Mouse (Mus musculus) layer of hippocampus, adult 2 months (tissue): Measurements from ENCODE around the gene Mul1. TPM values are rescaled to one million over a fixed set of nuclear protein-coding genes. Genes with fewer than 3 reads are reported as not detected.

Experiments used
- DNase-seq, 2 experiments: peaks; one replicate each; pipeline ENCODE4 v3.0.0; 2022; ENCODE audit warnings: low spot score in 2 of 2
- H3K27ac ChIP-seq: fragments of 200-600 bp; 2 replicates; pipeline ENCODE4 v1.8.1; 2022
- H3K4me3 ChIP-seq: fragments of 200-600 bp; 2 replicates; pipeline ENCODE4 v1.8.1; 2022; ENCODE audit warnings: mild to moderate bottlenecking
- CTCF ChIP-seq: fragments of 200-600 bp; conservative IDR thresholded peaks from 2 replicates; pipeline ENCODE4 v1.8.1; 2022; ENCODE audit warnings: antibody characterized with exemption, mild to moderate bottlenecking, moderate library complexity
- long read RNA-seq, 2 experiments: library from polyadenylated mRNA; stranded (forward); transcript quantifications; one replicate each; pipeline ENCODE4 v2.0.0; 2021; ENCODE audit warnings: borderline mapping rate in 2 of 2
- total RNA-seq, 2 experiments: library from RNA; stranded (reverse); gene quantifications; 2 replicates each; pipeline ENCODE4 v1.2.3; 2021

Gene Mul1
- total RNA-seq, result 10 to 100 TPM; 54.4 to 57.9 TPM
- long read RNA-seq, experiment 1, transcript Mul1-201 (4 exons, 3,733 nt), result major isoform, 12 of 26 reads
- long read RNA-seq, experiment 1, partial matches to known transcripts, result 2 of 26 reads
- long read RNA-seq, experiment 1, other reads (novel, unspliced or antisense), result 12 of 26 reads
- long read RNA-seq, experiment 2, transcript Mul1-201 (4 exons, 3,733 nt), result major isoform, 15 of 28 reads
- long read RNA-seq, experiment 2, partial matches to known transcripts, result 0 of 28 reads
- long read RNA-seq, experiment 2, other reads (novel, unspliced or antisense), result 13 of 28 reads

DNA sequence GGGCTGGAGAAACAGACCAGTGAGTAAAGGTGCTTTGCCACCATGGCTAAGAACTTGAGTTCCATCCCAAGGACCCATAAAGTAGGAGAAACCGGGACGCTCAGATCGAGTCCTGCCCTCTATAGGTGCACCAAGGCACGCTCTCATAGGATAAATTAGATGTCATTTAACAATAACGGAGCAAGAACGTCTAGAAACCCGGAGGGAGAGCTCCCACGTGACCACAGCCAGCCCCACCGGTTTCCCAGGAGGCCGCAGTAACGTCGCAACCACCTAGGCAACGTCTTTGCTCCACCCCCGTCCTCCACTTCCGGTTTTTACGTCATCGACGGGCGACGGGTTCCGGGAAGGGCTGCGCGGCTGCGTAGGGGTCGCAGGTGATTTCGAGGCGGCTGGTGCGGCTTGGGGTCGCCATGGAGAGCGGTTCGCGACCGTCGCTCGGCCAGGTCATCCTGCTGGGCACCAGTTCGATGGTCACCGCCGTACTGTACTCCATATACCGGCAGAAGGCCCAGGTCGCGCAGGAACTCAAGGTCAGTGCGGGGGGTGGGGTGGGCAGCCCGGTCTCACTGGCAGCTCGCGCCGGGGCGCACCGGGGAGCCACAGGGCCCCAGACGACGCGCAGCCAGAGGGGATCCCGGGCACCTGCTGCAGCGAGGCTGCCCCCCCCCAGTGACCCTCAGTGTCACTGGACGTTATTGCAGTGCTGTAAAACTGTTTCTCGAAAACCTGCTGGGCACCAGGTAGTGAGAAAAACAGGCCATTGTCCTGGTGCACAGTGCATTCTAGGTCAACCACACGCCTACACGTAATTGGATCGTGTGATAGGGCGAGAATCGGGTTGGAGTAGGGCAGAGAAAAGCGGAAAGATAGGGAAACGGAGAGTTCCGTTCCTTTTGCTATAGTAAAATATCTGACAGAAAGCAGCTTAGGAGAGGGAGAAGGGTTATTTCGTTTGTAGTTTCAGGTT, at the start of gene Mul1:
TSS of gene Mul1 (plus strand) at position 325 of the 970 bp plus-strand sequence.
- Histone ChIP-seq H3K27ac (peak within 1 kb of the TSS; percentile 94), H3K4me3 (peak within 1 kb of the TSS; percentile 90)
- TF ChIP-seq CTCF, result peak; percentile 61
- peak; percentile 97 to 99 for DNase-seq

DNA sequence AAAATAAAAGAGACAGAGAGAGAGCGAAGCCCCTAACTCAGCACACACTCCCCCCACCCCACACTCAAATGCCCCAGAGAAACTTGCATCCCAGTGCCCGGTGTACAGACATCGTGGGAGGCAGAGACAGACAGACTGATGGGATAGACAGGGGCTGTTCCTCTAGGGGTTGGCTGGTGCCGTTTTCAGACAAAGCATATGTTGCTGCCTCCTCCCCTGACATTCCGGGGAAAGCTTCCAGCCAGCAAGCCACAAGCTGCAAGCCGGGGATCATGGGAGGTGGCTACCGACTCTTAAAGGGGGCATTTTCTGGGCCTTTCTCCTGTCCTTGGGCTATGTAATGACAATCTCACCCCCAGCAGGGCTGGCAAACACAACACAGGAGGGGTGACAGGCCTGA, 40.8 kb upstream of the Mul1 start:
- Histone ChIP-seq H3K27ac (peak overlapping the region; percentile 91; the same call in 1 of the 2 replicates), H3K4me3 (peak overlapping the region; percentile 78)
- no peak for TF ChIP-seq CTCF
- DNase-seq, result no peak

DNA sequence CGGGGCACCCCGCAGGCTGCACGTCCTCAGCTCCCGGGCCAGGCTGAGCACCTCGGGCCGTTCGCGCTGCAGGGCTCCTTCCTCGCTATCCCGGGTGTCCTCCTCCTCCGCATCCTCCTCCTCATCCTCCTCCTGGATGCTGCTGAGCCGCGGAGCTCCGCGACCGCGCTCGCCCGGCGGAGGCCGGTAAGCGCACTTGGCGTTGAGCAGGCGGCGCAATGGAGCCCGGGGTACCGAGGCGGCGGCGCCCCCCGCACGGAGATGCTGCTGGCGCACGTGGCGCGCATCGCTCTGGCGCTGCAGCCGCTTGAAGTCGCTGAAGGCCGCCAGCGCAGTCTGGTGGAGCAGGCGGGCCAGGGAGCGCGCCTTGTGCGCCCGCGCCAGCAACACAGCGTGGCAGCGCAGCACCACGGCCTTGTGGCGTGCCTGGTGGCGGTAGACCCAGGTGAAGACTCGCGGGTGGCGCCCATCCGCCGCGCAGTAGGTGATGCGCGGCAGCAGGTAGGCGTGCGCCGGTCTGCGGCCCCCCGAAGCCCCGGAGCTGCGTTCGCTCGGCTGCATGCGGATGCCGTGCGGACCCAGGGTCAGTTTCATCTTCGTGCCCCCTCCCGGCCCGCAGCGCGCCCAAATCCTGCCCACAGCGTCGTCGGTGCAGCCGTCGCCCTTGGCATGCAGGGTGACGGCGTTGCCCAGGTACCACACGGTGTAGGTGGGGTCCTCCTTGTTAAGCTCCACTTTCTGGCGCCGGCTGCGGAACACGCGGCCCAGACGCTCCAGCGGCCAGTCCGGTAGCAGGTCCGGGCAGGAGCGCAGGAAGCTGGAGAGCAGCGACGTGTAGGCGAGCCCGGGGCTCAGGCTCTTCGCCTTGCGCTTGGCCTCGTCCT, 39.1 kb upstream of the Mul1 start:
- DNase-seq, result peak; percentile 46 to 53
- Histone ChIP-seq H3K27ac (peak overlapping the region; percentile 91), H3K4me3 (peak overlapping the region; percentile 78)
- TF ChIP-seq CTCF, result no peak

DNA sequence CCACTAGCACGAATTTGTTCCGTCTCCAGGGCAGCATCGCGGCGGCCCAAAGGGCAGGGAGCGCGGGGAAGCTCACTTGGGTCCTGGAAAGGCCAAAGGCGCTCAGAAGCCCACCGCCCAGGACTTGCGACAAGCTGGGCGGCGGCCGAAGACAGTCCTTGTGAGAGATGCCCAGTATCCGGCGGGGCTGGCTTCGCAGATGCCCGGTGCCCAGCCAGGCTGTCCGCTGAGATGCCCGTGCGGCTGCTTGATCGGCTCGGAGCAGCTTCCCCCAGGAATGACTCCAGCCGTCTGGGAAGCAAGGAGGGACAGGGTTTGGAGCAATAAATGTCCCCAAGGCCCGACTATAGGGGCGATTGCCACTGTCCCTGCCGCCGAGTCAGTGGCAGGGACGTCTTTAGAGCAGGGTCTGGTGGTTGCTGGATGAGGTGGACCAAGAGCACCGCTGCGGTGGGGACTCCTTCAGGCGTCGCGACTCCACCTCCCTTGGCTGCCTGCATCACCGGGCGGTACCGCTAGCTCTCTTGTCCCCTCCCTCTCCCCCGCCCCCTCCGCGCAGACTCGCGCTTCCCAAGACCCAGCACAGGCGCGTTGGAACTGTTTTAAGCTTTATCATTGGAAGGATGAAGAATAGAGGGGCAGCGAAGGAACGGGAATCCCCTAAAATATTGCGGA, 38.4 kb upstream of the Mul1 start, which contains the start of gene Fam43b:
TSS of gene Fam43b (minus strand) at position 558 of the 675 bp plus-strand sequence.
- peak within 1 kb of the TSS; percentile 91 for H3K27ac ChIP-seq
- TF ChIP-seq CTCF, result peak; percentile 30; the same call in 1 of the 2 replicates
- H3K4me3 ChIP-seq, result peak within 1 kb of the TSS; percentile 78
- peak; percentile 82 to 86 for DNase-seq

DNA sequence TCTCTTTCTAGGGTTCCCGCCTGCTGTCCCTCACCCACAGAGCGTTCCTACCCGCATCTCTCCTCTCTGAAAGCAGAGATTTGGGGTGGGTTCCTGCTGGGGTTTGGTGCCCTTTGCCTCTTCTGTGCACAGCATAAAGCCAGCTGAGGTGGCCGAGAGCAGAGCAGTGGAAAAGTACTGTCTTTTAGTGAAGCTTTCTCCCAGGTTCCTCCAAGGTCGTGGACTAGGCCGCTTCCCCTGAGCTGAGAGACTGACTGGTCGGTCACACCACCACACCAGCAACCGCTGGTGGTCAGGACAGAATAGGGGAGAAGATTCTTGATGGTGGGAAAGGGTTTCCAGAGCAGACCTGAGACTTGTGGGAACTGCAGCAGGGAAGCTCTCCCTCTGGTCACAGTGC, 37.8 kb upstream of the Mul1 start:
- no peak for TF ChIP-seq CTCF
- Histone ChIP-seq H3K27ac (peak overlapping the region; percentile 91), H3K4me3 (peak overlapping the region; percentile 78)
- no peak for DNase-seq

DNA sequence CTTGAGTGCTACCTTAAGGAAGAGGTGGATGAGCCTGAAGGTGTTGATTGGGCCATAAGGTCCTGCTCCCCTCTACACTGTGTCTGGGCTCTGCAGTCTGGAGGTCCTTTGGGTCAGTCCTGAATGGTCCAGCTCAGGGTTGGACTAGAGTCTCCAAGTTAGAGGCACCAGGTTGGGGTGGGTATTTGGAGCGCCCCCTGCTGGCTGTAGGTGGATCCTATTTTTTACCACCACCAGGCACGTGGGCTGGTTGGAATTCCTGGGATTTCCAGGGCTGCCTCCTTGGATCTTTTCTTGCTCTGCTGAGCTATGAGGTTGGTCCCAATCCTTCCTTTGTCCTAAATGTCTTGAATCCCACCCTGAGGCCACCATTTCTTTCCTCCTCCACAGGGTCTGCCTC, 29.7 kb upstream of the Mul1 start:
- peak; percentile 88 for TF ChIP-seq CTCF
- no peak for DNase-seq
- Histone ChIP-seq H3K4me3 (no peak overlapping the region), H3K27ac (no peak overlapping the region)

DNA sequence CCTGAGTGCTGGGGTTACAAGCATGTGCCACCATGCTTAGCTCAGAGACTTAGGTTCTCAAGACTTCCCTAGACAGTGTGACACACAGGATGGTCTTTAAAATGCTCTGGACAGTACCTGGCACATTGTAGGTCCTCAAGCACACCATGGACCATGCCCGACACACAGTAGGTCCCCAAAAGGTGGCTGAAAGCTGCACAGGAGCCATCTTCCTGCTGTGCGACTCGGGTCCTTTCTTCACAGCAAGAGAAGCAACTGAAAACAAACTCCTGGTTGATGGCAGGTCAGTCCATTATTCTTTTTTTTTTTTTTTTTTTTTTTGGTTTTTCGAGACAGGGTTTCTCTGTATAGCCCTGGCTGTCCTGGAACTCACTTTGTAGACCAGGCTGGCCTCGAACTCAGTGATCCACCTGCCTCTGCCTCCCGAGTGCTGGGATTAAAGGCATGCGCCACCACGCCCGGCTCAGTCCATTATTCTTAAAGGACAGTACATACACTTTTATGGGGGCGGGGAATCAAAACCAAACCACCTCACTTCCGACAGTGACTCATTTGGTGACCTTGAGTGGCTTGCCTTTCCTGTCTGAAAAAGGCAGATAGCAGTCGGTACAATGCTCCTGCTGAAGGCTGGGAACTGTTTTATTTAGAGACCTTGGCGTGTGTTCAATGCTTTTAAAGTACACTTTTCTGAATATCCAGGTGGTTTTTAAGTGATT, 26.8 kb upstream of the Mul1 start:
- Histone ChIP-seq H3K27ac (no peak overlapping the region), H3K4me3 (no peak overlapping the region)
- TF ChIP-seq CTCF, result no peak
- no peak for DNase-seq

DNA sequence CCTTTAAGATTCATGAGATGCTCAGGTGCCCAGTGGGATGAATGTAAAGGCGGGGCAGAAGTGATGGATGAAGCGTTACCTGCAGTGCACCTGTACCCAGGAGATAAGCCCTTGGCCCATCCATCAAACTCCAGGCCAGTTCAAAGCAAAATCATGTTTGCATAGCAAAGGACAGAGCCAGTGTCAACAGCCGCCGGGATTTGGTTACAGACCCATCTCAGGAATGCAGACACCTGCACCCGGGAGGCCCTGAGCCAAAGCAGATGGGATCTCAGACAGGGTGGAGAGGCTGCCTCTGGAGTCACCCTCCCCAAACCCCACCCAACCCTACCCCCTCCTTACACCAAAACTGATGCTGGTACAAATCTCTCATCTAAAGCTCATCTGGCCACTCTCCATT, 23.5 kb upstream of the Mul1 start:
- no peak overlapping the region for H3K4me3 ChIP-seq
- no peak for TF ChIP-seq CTCF

DNA sequence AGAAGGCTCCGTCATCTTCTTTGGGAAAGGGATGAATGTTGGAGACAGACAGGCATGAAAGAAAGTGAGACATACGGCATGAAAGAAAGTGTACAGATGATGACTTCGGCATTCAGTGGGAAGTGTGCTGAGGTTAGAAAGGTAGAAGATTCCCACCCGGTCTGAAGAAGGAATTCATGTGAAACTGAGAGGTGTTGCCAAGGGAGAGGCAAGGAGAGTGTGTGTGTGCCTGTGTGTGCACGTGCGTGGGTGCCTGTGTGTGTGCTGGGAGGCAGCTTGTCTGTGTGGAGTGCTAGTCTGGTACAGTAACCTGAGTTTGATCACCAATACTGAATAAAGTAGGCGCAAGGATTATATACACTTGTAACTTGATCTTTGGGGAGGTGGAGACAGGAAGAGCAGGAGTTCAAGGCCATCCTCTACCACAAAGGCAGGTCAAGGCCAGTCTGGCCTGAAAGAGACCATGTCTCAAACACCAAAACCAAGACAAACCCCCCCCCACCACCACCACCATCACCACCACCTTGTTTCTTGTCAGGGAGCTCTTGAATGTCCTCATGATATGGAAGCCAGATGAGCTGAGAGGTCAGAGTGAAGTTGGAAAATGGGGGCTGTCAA, 22.9 kb upstream of the Mul1 start:
- TF ChIP-seq CTCF, result no peak
- H3K27ac ChIP-seq, result no peak overlapping the region
- H3K4me3 ChIP-seq, result no peak overlapping the region
- no peak for DNase-seq

More for the DNA sequence above, 23.5 kb upstream of the Mul1 start:
- H3K27ac ChIP-seq, result no peak overlapping the region
- no peak for DNase-seq

DNA sequence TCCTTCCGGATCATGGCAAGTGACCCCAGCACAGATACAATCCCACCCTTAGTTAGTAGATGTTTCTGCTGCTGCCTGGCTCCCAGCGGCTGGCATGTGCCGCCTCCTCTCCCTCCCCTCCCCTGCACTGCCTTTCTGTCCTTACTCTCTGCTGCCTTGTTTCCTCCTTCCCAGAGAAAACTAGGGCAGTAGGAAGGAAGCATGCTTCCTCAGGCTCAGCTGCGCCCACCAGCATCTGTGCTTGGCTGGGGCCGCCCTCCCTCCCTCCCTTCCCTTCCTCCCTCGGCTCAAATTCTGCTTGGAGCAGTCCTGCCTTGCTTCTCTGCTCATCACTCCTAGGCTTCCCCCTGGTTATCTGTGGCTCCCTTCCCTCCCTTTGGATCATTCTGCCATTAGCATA, 19.7 kb upstream of the Mul1 start:
- Histone ChIP-seq H3K27ac (peak overlapping the region; percentile 75), H3K4me3 (no peak overlapping the region)
- no peak for TF ChIP-seq CTCF
- DNase-seq, result peak; percentile 35 to 72

DNA sequence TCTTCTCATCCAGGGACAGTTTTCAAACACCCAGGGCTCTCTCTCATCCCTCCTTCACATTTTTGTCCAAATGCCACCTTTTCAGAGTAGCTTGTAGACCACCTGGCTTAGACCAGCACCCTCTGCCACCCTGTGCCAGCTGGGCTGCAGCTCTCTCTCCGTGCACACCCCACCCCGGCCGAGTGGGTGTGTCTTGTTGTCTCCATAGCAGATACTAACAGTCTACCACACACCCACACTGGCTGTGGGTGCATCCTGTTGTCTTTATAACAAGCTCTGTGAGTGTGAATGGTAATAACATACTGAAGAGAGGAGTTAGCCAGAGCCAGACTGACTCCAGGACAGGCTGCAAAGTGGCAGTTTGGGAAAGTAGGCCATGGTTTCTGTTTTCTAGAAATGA, 18.5 kb upstream of the Mul1 start:
- H3K27ac ChIP-seq, result peak overlapping the region; percentile 75
- no peak for TF ChIP-seq CTCF
- no peak overlapping the region for H3K4me3 ChIP-seq
- peak; percentile 48 to 50 for DNase-seq
